Mouse (Mus musculus) myocyte (in vitro differentiated cells): ENCODE data around the gene Cldnd1.

Experiments used
- CEBPB ChIP-seq: IDR thresholded peaks from 2 replicates; pipeline ENCODE4 v1.6.1; 2011; ENCODE audit warnings: mild to moderate bottlenecking, moderate library complexity; ENCODE audit not compliant: poor library complexity, insufficient read depth, severe bottlenecking
- E2F4 ChIP-seq: IDR thresholded peaks from one replicate; pipeline ENCODE4 v1.6.1; 2011; ENCODE audit warnings: mild to moderate bottlenecking, control low read depth, moderate library complexity; ENCODE audit not compliant: insufficient read depth
- MAX ChIP-seq: IDR thresholded peaks from one replicate; pipeline ENCODE4 v1.6.1; 2011; ENCODE audit warnings: low read depth, mild to moderate bottlenecking, control low read depth
- POLR2A ChIP-seq: IDR thresholded peaks from one replicate; pipeline ENCODE4 v1.6.1; 2011; ENCODE audit warnings: low read depth, mild to moderate bottlenecking, control low read depth, moderate library complexity; ENCODE audit not compliant: insufficient read length
- POLR2AphosphoS2 ChIP-seq: IDR thresholded peaks from one replicate; pipeline ENCODE4 v1.6.1; 2011; ENCODE audit warnings: low read depth, control low read depth; ENCODE audit not compliant: insufficient read length
- REST ChIP-seq: IDR thresholded peaks from one replicate; pipeline ENCODE4 v1.6.1; 2011; ENCODE audit warnings: mild to moderate bottlenecking, control low read depth, moderate library complexity; ENCODE audit not compliant: insufficient read depth, insufficient read length
- SRF ChIP-seq: IDR thresholded peaks from one replicate; pipeline ENCODE4 v1.6.1; 2011; ENCODE audit warnings: low read depth; ENCODE audit not compliant: control insufficient read depth, insufficient read length
- TCF12 ChIP-seq: IDR thresholded peaks from one replicate; pipeline ENCODE4 v1.6.1; 2011; ENCODE audit warnings: mild to moderate bottlenecking, control low read depth; ENCODE audit not compliant: poor library complexity, insufficient read depth, severe bottlenecking
- TCF3 ChIP-seq: IDR thresholded peaks from one replicate; pipeline ENCODE4 v1.6.1; 2011; ENCODE audit warnings: low read depth, control low read depth; ENCODE audit not compliant: insufficient read length
- USF1 ChIP-seq: IDR thresholded peaks from one replicate; pipeline ENCODE4 v1.6.1; 2011; ENCODE audit warnings: low read depth, mild to moderate bottlenecking, control low read depth, moderate library complexity

GRCm38 (mm10) chr16:58701779-58702178 is 25.9 kb upstream of the Cldnd1 start:
- TF ChIP-seq E2F4 (no peak), POLR2A (no peak), TCF12 (no peak), USF1 (no peak), POLR2AphosphoS2 (no peak), SRF (no peak), MAX (no peak), REST (no peak), TCF3 (no peak), CEBPB (no peak)
